Mouse (Mus musculus): ENCODE measurements around the gene Rnf8. TPM values are rescaled to one million over a fixed set of nuclear protein-coding genes. Genes with fewer than 3 reads are reported as not detected.

The Rnf8 gene
- 55.5 and 63.7 TPM in 2 replicates for polyA plus RNA-seq (2015; fragmentation: Nextera tagmentation; extraction: Ambion mirVana)

- Histone ChIP-seq H3K4me1 (ENCODE audit: control insufficient read depth, insufficient read depth, low read length) (peaks cover 23% of the 10 kb centered on the region), H3K4me3 (replicated peaks; ENCODE audit: low read length) (peak within 1 kb of the TSS; percentile 92), H3K27ac (ENCODE audit: low read length) (peak within 1 kb of the TSS; percentile 96), H3K9me3 (replicated peaks; ENCODE audit: control insufficient read depth, low read length) (no peaks in the 10 kb centered on the region), H3K27me3 (ENCODE audit: control insufficient read depth, insufficient read depth, low read length) (no peaks in the 10 kb centered on the region), H3K9ac (ENCODE audit: low read length) (peak within 1 kb of the TSS; percentile 99), H3K36me3 (ENCODE audit: control insufficient read depth, insufficient read depth, low read length) (no peaks in the 10 kb centered on the region), H3K4me2 (ENCODE audit: low read depth, low read length) (peak within 1 kb of the TSS; percentile 90)
- peak; percentile 94 for ATAC-seq (ENCODE audit: insufficient read depth, low FRiP score)
- WGBS = 2% methylated on average over 52 of the region's 52 CpGs
These were observed at the start of gene Rnf8, which contains the start of gene Gm28043 for GRCm38 (mm10) chr17:29614115-29615023. Gene Rnf8, plus strand, starts transcription at chr17:29614790. Gene Gm28043, plus strand, starts transcription at chr17:29614876.

- H3K36me3 ChIP-seq (ENCODE audit: control insufficient read depth, insufficient read depth, low read length) = 0 out of 2 replicates have a peak, but pooled peaks cover 3% of the 10 kb centered on the region
- ATAC-seq (ENCODE audit: insufficient read depth, low FRiP score) = no peak
These were observed 49.1 kb upstream of the Rnf8 start for GRCm38 (mm10) chr17:29565521-29565920.

GRCm38 (mm10) chr17:29568435-29568834 is 46.2 kb upstream of the Rnf8 start:
- no peak overlapping the region for H3K9ac ChIP-seq (ENCODE audit: low read length)
- H3K4me1 ChIP-seq (ENCODE audit: control insufficient read depth, insufficient read depth, low read length) = no peaks in the 10 kb centered on the region
- no peaks in the 10 kb centered on the region for H3K9me3 ChIP-seq (replicated peaks; ENCODE audit: control insufficient read depth, low read length)
- H3K36me3 ChIP-seq (ENCODE audit: control insufficient read depth, insufficient read depth, low read length) = peaks cover 7% of the 10 kb centered on the region; the same call in 1 of the 2 replicates
- H3K4me3 ChIP-seq (replicated peaks; ENCODE audit: low read length) = no peak overlapping the region
- no peak for ATAC-seq (ENCODE audit: insufficient read depth, low FRiP score)
- WGBS = 88% methylated on average over 15 of the region's 15 CpGs
- H3K4me2 ChIP-seq (ENCODE audit: low read depth, low read length) = no peak overlapping the region
- H3K27ac ChIP-seq (ENCODE audit: low read length) = no peak overlapping the region
- H3K27me3 ChIP-seq (ENCODE audit: control insufficient read depth, insufficient read depth, low read length) = no peaks in the 10 kb centered on the region

More at GRCm38 (mm10) chr17:29565521-29565920, 49.1 kb upstream of the Rnf8 start:
- Histone ChIP-seq H3K4me2 (ENCODE audit: low read depth, low read length) (no peak overlapping the region), H3K27ac (ENCODE audit: low read length) (no peak overlapping the region), H3K27me3 (ENCODE audit: control insufficient read depth, insufficient read depth, low read length) (no peaks in the 10 kb centered on the region), H3K4me3 (replicated peaks; ENCODE audit: low read length) (no peak overlapping the region), H3K9ac (ENCODE audit: low read length) (no peak overlapping the region), H3K9me3 (replicated peaks; ENCODE audit: control insufficient read depth, low read length) (no peaks in the 10 kb centered on the region), H3K4me1 (ENCODE audit: control insufficient read depth, insufficient read depth, low read length) (no peaks in the 10 kb centered on the region)
- 98% methylated on average over 5 of the region's 5 CpGs for WGBS

- ATAC-seq (ENCODE audit: insufficient read depth, low FRiP score) = no peak
- WGBS = 88% methylated on average over 6 of the region's 6 CpGs
- peaks cover 7% of the 10 kb centered on the region; the same call in 1 of the 2 replicates for H3K36me3 ChIP-seq (ENCODE audit: control insufficient read depth, insufficient read depth, low read length)
These were observed 44.8 kb upstream of the Rnf8 start for GRCm38 (mm10) chr17:29569831-29570230.

DNA sequence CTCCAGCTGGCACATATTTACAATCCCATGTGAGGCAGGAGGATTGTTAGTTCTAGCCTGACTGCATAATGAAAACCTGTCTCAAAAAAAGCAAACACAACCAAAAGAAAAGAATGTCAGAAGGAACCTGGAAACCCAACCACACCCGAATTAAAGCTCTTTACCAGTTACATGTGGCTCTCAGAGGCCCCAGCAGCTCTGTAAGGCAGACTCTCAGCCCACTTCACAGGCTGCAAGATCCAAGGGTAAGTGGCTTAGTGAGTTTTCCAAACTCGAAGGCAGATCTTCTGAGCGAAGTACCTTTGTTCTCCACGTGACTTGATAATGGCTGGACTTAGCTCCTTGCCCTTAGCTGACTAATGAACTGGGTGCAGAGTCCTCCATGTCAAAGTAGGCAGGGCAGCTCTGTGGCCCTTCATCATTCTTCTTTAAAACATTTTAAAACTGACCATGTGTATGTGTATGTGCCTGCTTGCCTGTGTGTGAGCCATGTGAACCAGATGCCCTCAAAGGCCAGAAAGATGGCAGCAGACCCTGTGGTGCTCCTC is 34.9 kb upstream of the Rnf8 start:
- WGBS = 69% methylated on average over 4 of the region's 4 CpGs
- no peak overlapping the region for H3K4me3 ChIP-seq (replicated peaks; ENCODE audit: low read length)
- H3K9ac ChIP-seq (ENCODE audit: low read length) = no peak overlapping the region
- no peaks in the 10 kb centered on the region for H3K9me3 ChIP-seq (replicated peaks; ENCODE audit: control insufficient read depth, low read length)
- no peaks in the 10 kb centered on the region for H3K36me3 ChIP-seq (ENCODE audit: control insufficient read depth, insufficient read depth, low read length)
- no peak overlapping the region; the same call in 1 of the 2 replicates for H3K27ac ChIP-seq (ENCODE audit: low read length)
- H3K4me1 ChIP-seq (ENCODE audit: control insufficient read depth, insufficient read depth, low read length) = no peaks in the 10 kb centered on the region
- H3K4me2 ChIP-seq (ENCODE audit: low read depth, low read length) = no peak overlapping the region
- no peaks in the 10 kb centered on the region for H3K27me3 ChIP-seq (ENCODE audit: control insufficient read depth, insufficient read depth, low read length)
- peak; percentile 56; the same call in 1 of the 2 replicates for ATAC-seq (ENCODE audit: insufficient read depth, low FRiP score)

More at GRCm38 (mm10) chr17:29569831-29570230, 44.8 kb upstream of the Rnf8 start:
- Histone ChIP-seq H3K4me1 (ENCODE audit: control insufficient read depth, insufficient read depth, low read length) (no peaks in the 10 kb centered on the region), H3K4me3 (replicated peaks; ENCODE audit: low read length) (no peak overlapping the region), H3K27me3 (ENCODE audit: control insufficient read depth, insufficient read depth, low read length) (no peaks in the 10 kb centered on the region), H3K27ac (ENCODE audit: low read length) (no peak overlapping the region), H3K9ac (ENCODE audit: low read length) (no peak overlapping the region), H3K4me2 (ENCODE audit: low read depth, low read length) (no peak overlapping the region), H3K9me3 (replicated peaks; ENCODE audit: control insufficient read depth, low read length) (no peaks in the 10 kb centered on the region)

DNA sequence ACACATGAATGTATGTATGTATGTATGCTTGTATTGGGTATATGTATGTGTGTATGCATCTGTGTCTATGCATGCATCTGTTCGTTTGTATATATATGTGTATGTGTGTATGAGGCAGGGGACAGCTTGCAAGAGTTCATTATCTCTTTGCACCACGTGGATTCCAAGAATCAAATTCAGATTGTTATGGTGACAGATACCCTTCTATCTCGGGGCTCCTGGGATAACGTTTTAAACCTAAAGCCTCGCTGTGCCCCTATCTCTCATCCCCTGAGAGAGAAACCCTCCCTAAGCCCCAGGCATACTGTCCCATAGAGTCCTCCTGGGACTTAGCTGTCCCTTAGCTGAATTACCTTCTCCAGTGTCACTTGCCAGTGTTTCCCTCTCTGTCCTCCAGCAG is 31.0 kb upstream of the Rnf8 start:
- no peak overlapping the region for H3K27ac ChIP-seq (ENCODE audit: low read length)
- no peak overlapping the region for H3K4me3 ChIP-seq (replicated peaks; ENCODE audit: low read length)
- H3K4me2 ChIP-seq (ENCODE audit: low read depth, low read length) = no peak overlapping the region
- WGBS = 75% methylated on average over 5 of the region's 5 CpGs
- no peaks in the 10 kb centered on the region for H3K4me1 ChIP-seq (ENCODE audit: control insufficient read depth, insufficient read depth, low read length)
- H3K36me3 ChIP-seq (ENCODE audit: control insufficient read depth, insufficient read depth, low read length) = no peaks in the 10 kb centered on the region
- H3K9me3 ChIP-seq (replicated peaks; ENCODE audit: control insufficient read depth, low read length) = no peaks in the 10 kb centered on the region
- no peak overlapping the region for H3K9ac ChIP-seq (ENCODE audit: low read length)
- H3K27me3 ChIP-seq (ENCODE audit: control insufficient read depth, insufficient read depth, low read length) = no peaks in the 10 kb centered on the region
- ATAC-seq (ENCODE audit: insufficient read depth, low FRiP score) = no peak

DNA sequence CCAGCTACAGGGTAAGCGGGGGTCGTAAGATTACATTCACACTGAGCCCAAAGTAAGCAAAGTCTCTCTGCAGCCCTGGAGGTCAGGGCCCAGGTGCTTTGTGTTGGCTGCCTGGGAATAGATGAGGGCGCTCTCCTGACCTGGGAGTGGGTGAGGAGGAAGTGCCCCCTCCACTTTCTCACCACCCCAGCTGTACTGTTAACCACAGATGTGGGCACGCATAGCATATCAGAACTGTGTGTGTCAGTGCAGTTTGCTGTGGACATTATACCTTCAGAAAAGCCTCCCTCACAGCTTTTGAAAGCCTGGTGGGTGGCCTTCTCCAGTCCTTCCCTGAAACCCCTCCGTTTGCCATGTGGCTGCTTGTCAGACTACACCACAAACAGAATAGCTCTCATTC is 30.3 kb upstream of the Rnf8 start:
- 52% methylated on average over 5 of the region's 5 CpGs for WGBS
- Histone ChIP-seq H3K9me3 (replicated peaks; ENCODE audit: control insufficient read depth, low read length) (no peaks in the 10 kb centered on the region), H3K4me2 (ENCODE audit: low read depth, low read length) (no peak overlapping the region), H3K27me3 (ENCODE audit: control insufficient read depth, insufficient read depth, low read length) (no peaks in the 10 kb centered on the region), H3K4me1 (ENCODE audit: control insufficient read depth, insufficient read depth, low read length) (peaks cover 3% of the 10 kb centered on the region; the same call in 1 of the 2 replicates), H3K4me3 (replicated peaks; ENCODE audit: low read length) (no peak overlapping the region), H3K9ac (ENCODE audit: low read length) (no peak overlapping the region), H3K27ac (ENCODE audit: low read length) (no peak overlapping the region), H3K36me3 (ENCODE audit: control insufficient read depth, insufficient read depth, low read length) (no peaks in the 10 kb centered on the region)
- ATAC-seq (ENCODE audit: insufficient read depth, low FRiP score) = no peak

DNA sequence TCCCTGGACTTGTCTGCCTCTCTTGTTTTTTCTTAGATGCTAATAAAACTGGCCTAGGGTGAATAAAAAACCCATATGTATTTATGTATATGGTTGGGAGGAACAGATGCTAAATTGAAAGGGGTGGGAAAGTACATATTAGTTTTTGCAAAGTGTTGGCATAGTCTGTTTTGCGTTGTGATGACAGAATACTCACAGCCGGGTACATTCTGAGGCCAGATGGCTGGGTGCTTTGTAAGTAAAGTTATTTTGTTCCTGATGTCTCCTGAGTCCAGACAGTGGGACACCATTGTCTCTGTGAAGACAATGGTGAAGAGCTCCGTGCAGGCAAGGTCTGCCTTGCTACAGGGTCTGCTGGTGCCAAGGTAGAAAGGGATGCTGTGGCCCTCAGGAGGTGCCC is 29.9 kb upstream of the Rnf8 start:
- Histone ChIP-seq H3K27ac (ENCODE audit: low read length) (no peak overlapping the region), H3K9me3 (replicated peaks; ENCODE audit: control insufficient read depth, low read length) (no peaks in the 10 kb centered on the region), H3K9ac (ENCODE audit: low read length) (no peak overlapping the region), H3K4me1 (ENCODE audit: control insufficient read depth, insufficient read depth, low read length) (peaks cover 3% of the 10 kb centered on the region; the same call in 1 of the 2 replicates), H3K27me3 (ENCODE audit: control insufficient read depth, insufficient read depth, low read length) (no peaks in the 10 kb centered on the region), H3K36me3 (ENCODE audit: control insufficient read depth, insufficient read depth, low read length) (no peaks in the 10 kb centered on the region), H3K4me2 (ENCODE audit: low read depth, low read length) (no peak overlapping the region), H3K4me3 (replicated peaks; ENCODE audit: low read length) (no peak overlapping the region)
- no peak for ATAC-seq (ENCODE audit: insufficient read depth, low FRiP score)
- 83% methylated on average over 3 of the region's 3 CpGs for WGBS

GRCm38 (mm10) chr17:29585446-29585845 is 29.1 kb upstream of the Rnf8 start:
- H3K27ac ChIP-seq (ENCODE audit: low read length) = no peak overlapping the region
- no peak for ATAC-seq (ENCODE audit: insufficient read depth, low FRiP score)
- no peaks in the 10 kb centered on the region for H3K9me3 ChIP-seq (replicated peaks; ENCODE audit: control insufficient read depth, low read length)
- no peak overlapping the region for H3K4me3 ChIP-seq (replicated peaks; ENCODE audit: low read length)
- H3K36me3 ChIP-seq (ENCODE audit: control insufficient read depth, insufficient read depth, low read length) = no peaks in the 10 kb centered on the region
- no peak overlapping the region for H3K4me2 ChIP-seq (ENCODE audit: low read depth, low read length)
- peaks cover 3% of the 10 kb centered on the region; the same call in 1 of the 2 replicates for H3K4me1 ChIP-seq (ENCODE audit: control insufficient read depth, insufficient read depth, low read length)
- H3K27me3 ChIP-seq (ENCODE audit: control insufficient read depth, insufficient read depth, low read length) = no peaks in the 10 kb centered on the region
- WGBS = 84% methylated on average over 6 of the region's 6 CpGs
- no peak overlapping the region for H3K9ac ChIP-seq (ENCODE audit: low read length)

Data from stomach, embryonic 16.5 days (tissue).